Mouse (Mus musculus): Measurements from ENCODE around the gene Fam129a.
"Not testable (repeated sequence)": the region's sequence is repeated elsewhere in the genome, so short reads cannot be mapped to it uniquely, and the experiment has no call there.

The Fam129a gene

DNA sequence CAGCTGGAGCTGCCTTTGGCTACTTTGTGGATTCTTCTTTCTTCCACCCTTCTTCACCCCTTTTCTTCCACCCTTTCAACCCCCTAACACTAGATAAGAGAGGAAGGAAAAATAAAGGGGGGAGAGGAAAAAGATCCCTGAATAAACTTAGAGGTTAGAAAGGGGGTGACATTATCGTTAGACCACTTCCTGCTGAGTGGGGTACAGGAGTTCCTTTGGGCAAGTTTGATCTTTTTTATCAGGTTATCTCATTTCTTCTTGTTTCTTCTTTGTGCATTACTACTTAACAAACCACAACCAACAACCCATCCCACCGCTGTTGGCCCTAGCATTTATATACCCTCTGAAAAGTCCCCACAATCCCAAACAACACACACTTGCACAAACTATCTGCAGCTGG, 154.6 kb downstream of the Fam129a start:
- DNase-seq (ENCODE audit: low spot score in 2 of 2): no peak

DNA sequence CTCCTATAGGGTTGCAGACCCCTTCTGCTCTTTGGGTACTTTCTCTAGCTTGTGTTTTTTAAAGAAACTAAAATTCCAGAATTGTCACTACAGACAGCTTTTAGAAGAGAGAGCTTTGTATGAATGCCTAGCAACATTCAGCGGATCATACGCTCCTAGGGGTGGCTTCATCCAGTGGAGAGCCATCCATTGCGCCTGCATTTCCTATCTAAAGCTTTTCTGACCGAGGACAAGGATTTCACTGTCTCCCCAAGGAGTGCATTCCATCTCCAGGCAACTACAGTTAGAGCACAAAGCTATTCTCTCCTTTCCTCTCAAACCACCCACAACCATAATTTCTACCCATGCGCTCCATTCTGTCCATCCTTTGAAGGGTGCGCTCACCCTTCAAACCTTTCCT, 155.4 kb downstream of the Fam129a start:
- DNase-seq (ENCODE audit: low spot score in 2 of 2): no peak

DNA sequence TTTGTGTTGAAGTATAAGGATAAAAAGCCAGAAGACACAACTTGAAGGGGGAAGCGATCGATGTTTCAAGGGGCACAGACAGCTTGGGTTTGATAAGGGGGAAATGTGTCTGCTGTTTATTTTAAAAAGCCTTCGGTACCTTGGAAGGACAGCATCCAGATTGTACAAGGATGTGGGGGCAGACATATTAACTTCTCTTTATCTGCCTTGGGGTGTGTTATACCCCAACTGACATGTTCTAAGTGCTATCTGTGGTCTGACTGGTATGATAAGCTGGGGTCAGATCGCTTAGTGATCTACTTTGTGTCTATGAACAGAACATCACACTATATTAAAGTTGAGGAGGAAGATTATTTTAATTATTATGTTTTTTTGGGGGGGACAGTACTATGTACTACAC, 157.2 kb downstream of the Fam129a start:
- no peak for DNase-seq (ENCODE audit: low spot score in 2 of 2)

DNA sequence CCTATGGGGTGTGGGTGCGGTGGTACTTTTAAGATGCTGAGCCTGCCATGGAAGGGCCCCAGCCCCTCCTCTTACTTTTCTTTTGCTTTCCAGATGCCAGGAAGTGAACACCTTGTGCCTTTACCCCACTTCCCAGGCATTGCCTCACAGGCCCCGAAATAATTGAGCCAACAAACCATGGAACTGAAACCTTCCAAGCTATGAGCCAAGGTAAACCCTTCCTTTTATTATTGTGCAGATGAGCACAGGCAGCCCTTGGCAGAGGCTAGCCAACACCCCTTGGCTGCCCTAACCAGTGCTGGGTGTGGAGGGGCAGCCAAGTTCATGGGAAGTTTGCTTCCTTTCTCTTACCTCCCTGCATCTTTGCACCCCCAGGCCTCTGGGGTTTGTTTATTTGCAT, 166.2 kb downstream of the Fam129a start:
- no peak for DNase-seq (ENCODE audit: low spot score in 2 of 2)

DNA sequence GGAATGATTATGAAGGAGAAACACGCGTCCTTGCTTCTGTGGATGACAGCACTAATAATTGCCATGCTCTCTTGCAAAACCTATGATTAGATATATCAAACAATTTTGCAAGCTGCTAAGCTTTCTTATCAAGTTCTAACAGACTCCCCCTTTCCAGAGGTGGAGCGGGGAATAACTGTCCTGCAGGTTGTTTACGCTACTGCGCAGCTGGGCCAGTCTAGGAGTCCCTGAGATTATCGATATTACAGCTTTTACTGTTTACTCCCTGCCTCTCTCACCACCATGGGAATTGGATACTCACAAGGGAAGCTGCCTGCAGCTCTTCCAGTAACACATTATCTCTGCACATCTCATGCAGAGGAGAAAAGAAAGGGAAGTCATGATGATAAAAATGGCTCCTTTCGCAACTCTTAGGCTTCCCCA, 170.2 kb downstream of the Fam129a start:
- DNase-seq (ENCODE audit: low spot score in 2 of 2): no peak

DNA sequence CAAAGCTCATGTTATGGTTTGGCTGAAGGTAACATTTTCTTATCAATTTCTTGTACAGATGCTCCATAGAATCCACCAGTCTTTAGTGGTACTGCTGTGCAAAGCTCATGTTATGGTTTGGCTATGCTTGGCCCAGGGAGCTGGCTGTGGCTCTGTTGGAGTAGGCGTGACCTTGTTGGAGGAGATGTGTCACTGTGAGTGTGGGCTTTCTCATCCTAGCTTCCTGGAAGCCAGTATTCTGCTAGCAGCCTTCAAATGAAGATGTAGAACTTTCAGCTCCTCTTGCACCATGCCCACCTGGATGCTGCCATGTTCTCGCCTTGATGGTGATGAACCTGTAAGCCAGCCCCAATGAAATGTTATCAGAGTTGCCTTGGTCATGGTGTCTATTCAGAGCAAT, 178.9 kb downstream of the Fam129a start:
- not testable (repeated sequence) for DNase-seq (ENCODE audit: low spot score in 2 of 2)

DNA sequence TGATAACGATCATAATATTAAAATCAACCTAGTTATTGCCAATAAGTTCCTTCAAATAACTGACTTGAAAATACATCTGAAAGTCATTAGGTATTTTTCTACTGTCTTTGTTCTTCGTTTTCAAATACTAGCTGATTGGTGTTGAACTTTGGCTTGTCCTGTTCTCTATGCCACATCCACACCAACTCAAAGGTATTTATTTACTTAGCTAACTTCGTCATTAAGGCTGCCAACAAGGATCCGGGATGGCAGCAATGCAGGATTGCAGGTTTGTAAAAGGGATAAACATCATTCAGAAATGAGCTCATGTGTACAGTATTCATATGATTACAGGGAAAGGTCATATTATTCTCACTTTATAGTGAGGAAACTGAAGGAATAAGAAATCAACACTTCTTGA, 182.0 kb downstream of the Fam129a start:
- no peak for DNase-seq (ENCODE audit: low spot score in 2 of 2)

DNA sequence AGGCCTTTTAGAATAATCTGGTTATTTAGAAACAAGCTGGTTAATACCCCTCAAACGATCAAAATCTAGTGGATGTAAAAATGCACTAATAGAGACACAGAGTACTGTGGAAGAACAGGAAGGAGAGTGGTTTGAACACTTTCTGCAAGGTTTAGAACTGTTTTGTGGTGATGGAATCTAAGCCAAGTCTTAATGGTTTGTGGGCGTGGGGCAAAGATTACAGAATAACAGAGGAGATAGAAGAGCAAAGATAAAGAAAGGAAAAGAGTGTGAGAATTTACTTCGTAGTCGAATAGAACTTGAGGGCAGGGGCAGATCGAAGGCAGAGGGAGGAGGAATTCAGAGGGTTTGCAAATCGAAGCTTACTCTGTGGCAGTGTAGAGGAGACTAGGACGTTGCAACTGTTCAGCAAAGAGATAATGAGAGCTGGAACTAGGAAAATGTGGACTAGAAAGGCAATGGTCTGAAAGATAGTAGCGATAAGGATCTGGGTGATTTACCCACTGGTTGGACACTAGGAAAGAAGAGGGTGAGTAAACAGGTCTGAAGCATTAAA, 182.5 kb downstream of the Fam129a start:
- no peak for DNase-seq (ENCODE audit: low spot score in 2 of 2)

DNA sequence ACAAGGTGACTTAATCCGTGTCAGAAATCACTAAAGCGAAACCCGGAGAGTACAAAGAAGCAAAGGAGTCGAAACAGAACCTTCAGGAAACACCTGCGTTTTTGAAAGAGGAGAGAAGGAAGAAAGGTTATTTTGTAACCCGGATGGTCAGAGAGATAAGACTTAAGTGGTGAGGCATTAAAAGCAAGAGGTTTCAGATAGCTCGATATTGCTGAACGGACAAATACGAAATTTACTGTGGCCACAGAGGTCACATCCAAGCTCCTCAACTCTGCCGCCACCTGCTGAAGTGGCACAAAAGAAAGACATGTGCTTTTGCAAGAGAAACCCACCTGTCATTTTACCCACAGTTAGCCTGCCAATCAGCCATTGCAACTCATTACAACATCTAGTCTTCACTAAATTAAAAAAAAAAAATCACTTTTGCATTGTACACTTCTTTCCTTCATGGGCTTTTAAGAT, 183.1 kb downstream of the Fam129a start:
- DNase-seq (ENCODE audit: low spot score in 2 of 2): peak in 1 of 2 experiments; percentile 34

DNA sequence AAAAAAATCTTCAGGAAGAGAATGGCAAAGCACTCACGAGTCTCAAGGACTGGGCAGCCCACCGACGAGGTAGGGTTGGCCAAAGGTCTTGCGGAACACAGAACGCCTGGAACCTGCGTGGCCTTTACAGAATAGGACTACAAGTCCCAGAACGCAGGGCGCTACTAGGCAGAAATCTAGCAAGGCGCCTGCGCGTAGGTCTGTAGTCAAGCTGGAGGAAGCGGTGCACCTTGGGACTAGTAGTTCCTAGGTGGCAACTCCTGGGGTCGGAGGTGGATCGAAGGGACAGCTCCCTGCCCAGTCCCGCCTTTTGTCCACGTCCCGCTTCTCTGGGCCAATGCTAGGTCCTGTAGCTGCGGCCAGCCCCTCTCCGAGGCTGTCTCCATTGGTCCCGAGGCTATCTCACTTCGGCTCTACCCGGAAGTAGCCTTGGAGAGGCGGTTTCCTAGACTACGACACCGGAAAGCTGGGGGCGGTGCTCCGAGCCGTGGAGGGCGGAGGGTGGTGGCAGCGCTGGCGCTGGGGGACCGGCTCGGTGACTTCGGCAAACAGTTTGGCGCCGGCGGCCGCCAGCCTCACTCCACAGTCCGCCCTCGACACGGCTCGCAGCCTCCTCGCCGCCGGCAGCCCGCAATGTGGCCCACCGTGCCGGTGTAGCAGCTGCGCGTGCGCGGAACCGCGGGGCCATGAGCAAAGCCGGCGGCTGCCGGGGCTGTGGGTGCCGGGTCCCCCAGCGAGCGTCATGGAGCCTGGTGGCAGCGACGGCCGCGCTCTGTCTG, 184.1 kb downstream of the Fam129a start, which contains the start of gene Edem3:
Gene Edem3, plus strand, starts transcription at position 491 of the 779 bp plus-strand sequence.
- peak; percentile 99 to 100 for DNase-seq (ENCODE audit: low spot score in 2 of 2)

DNA sequence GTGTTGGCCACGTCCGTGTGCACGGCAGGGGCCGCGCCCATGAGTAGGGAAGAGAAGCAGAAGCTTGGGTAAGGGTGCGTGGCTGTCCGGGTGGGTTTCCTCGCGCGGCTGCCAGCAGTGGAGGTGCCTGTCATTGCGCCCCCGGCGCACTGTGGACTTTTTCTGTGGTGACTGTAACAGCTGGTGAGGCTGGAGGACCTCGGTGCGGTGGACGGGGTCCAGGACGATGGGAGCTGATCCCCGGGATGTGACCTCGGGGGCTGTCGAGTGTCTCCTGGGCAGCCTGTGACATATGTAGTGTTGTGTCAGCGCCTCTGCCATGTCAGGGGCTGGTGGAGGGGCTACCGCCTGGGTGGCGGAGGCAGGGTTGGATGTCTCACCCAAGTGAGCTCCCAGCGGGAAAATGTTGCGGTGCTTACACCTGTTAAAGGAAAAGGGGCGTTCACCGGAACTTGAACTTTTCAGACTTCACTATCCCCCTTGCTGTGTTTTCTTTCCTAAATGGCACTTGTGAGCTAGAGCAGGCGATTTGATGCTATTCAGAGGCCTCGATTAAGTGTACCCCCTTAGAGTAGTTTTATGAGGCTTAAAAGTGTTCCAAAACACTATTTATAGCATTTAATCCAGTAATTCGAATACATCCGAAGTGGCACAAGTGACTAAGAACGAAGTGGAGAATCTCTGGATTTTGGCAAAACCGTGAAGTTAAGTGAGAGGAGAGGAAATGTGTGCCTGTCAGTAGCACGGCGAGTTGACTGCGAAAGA, 184.9 kb downstream of the Fam129a start:
- DNase-seq (ENCODE audit: low spot score in 2 of 2): peak in 1 of 2 experiments; percentile 72

DNA sequence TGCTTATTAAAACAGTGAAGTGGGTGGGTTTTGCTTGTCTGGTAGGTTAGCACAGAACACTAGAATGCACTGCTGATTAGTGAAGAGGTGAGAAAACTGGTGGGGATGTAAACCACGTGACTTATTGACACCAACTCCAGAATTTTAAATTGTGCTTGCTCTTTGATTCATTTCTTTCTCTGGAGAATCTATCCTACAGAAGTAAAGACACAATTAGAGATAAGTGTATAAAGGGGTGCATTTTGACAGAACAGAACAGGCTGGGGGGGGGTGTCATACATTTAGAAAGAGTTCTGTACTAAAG, 185.4 kb downstream of the Fam129a start:
- DNase-seq (ENCODE audit: low spot score in 2 of 2): no peak

DNA sequence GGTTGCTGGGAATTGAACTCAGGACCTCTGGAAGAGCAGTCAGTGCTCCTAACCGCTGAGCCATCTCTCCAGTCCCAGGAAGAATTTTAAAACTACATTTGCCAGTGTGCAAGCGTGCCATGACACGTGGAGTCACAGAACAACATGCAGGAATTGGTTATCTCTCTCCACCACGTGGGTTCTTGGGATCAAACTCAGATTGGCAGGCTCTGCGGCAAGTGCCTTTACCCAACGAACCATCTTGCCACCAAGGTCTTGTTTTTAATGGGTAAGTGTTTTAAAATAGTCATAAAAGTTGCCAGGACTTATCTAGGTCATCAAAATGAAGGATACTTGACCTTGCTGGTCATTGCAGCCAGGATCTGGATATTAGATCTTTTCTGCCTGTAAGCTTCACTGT, 187.3 kb downstream of the Fam129a start:
- DNase-seq (ENCODE audit: low spot score in 2 of 2): no peak

DNA sequence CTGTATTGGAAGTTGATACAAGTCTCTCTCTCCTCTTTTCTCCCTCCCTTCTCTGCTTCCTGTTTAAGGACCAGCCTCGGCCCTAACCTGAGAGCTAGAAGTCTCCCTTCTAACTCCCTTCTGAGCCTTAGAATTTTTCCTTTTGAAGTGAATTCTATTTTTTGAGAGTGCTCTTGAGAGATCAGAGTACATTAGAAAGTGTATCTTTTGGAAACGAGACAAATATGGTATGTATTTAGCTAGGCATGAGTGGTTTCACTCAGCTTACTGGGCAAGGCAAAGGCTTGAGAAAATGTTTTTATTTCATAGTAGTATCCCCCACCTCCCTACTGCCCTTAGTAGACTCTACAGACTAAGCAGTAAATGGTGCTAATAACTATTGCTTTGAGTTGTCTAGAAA, 188.0 kb downstream of the Fam129a start:
- DNase-seq (ENCODE audit: low spot score in 2 of 2): no peak

DNA sequence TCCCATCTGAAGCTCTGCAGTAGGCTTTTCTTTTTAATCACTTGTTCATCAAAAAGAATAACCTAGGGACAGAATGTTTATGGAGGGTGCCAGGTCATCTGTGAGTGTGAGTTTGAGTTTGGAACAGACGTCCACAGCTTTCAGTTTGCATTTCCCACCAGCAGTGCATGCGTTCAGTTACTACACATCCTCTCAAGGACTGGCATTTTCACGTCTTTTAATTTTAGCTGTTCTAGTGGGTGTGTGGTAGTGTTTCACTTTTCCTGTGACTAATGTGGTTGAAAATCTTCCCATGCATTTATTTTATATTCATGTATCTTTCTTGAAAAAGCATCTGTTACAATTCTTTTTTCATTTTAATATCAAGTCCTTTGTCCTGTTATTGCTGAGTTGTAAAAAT, 193.2 kb downstream of the Fam129a start:
- no peak for DNase-seq (ENCODE audit: low spot score in 2 of 2)

DNA sequence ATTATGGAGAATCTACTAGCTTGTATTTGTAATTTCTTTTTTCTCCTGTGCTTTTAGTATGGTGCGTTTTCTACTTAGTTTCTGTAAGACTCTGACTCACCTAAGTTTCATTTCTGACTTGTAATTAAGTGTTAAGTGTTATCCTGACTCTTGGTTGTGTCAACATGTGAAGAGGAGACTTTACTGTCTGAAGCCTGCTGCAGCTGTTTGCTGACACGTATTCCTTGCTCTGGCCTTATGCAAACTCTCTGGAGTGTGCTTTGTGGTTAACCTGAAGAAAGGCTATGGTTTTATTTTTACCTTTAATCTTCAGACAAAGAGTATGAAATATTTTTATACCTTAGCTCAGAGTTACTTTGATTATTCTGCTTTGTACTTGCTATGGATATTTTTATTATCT, 195.2 kb downstream of the Fam129a start:
- no peak for DNase-seq (ENCODE audit: low spot score in 2 of 2)

DNA sequence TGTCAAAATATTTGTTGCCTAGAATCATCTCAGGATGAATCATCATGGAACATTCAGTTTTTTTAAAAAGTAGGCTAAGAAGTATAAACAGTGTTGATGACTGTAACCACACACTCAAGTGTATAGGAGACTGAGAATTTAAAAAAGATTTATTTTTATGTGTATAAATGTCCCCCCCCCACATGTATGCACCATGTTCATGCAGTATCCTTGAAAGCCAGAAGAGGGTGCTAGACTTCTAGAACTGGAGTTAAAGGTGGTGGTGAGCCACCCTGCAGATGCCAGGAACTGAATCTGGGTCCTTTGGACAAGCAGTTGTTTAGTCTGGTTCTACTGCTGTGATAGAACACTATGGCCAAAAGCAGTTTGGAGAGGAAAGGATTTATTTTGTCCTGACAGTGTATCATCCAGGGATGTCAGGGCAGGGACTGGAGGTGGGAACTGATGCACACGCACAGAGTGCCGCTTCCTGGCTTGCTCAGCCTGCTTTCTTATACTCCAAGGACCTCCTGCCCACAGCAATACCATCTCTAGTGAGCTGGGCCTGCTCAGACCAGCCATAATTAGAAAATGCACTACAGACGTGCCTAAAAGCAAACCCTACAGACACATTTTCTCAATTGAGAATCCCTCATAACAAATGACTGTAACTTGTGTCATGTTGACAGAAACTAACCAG, 196.1 kb downstream of the Fam129a start:
- no peak for DNase-seq (ENCODE audit: low spot score in 2 of 2)

DNA sequence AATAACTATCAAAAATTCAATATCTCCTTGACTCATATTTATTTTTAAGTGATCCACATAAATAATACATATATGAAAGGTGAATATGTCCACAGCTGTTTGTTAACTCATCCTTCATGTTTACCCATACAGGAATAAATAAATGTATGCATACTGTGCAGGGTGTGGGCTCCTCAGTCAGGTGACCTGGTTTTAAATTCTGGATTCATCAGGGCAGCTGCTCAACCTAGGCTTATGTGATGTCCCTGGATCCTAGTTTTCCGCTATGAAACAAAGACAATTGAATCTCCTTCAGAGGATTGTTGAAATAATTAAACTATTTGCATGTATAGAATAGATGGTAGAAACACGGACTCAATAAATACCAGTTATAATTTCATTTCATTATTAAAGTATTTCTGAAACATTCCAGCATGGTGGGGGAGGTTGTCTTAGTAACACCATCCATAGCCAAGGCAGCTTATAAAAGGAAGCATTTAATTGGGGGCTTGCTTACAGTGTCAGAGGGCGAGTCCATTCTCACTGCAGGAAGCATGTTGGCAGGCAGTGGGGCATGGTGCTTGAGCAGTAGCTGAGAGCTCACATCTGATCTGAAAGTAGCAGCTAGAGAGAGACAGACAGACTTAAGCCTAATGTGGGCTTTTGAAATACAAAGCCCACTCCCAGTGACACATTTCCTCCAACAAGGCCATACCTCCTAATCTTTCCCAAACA, 198.4 kb downstream of the Fam129a start:
- DNase-seq (ENCODE audit: low spot score in 2 of 2): no peak
